Mouse (Mus musculus): ENCODE results near the gene Ccdc163. TPM values are rescaled to one million over a fixed set of nuclear protein-coding genes. Genes with fewer than 3 reads are reported as not detected.

Ccdc163 gene
- 1.6 and 2.3 TPM in 2 replicates for polyA plus RNA-seq (2012; ENCODE audit: low replicate concordance)

DNA sequence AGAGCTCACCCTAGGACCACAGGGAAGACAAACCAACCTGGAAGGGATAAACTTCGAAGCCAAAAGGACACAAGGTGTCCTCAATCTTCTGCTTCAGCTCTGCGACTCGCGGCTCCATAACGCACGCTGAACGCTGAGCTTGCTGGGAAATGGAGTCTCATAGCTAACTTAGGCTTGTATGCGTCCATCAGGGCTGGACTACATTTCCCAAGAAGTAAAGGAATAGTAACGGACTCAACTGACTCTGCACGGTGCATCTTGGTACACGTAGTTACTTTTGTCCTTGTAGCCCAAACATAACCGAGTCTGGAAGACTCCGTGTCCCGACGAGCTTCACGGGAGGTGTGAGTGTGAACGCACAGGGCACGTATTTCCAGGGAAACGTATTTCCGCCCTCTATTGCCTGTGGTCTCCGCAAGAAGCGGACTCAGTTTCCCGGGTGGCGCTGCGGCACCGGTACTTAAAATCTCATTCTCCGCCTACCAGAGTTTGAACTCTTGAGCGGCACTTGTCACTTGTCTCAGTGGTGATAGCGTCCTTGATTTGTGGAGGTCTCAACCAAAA is at the start of gene Ccdc163, which contains the start of gene Mmachc:
Gene Ccdc163, plus strand, starts transcription at position 309 of the 564 bp plus-strand sequence.
Gene Mmachc, minus strand, starts transcription at position 206 of the 564 bp plus-strand sequence.

DNA sequence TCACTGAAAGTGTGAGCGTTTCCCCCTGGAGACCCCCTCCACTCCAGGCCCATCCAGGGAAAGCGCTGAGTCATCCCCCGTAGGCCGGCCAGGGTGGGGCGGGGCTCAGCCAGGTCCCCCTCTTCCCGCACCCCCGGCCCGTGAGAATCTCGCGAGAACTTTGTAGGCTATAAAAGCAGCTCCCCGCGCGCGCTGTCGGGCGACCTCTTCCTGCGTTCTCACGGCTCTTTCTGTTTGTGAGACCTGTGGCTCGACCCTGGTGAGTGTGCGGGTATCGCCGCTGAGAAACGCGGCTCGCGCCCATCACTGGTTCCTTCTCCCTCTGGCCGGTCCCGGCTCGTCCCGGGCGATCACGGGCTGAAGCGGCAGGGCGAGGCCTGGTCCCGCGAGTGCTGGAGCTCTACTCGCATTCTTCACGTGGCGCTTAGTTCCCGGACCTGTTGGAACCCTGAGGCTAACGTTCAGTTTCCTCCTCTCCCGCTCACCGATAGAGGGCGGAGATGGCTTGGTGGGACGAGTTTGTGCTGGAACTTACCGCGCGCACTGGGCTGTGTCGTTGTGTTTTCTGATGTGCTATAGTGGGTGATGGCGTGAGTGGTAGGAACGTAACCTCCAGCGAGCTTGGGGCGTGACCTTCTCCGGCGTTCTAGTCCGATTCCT is 22.8 kb upstream of the Ccdc163 start, which contains the start of gene Prdx1:
Gene Prdx1, plus strand, starts transcription at position 143 of the 660 bp plus-strand sequence.

DNA sequence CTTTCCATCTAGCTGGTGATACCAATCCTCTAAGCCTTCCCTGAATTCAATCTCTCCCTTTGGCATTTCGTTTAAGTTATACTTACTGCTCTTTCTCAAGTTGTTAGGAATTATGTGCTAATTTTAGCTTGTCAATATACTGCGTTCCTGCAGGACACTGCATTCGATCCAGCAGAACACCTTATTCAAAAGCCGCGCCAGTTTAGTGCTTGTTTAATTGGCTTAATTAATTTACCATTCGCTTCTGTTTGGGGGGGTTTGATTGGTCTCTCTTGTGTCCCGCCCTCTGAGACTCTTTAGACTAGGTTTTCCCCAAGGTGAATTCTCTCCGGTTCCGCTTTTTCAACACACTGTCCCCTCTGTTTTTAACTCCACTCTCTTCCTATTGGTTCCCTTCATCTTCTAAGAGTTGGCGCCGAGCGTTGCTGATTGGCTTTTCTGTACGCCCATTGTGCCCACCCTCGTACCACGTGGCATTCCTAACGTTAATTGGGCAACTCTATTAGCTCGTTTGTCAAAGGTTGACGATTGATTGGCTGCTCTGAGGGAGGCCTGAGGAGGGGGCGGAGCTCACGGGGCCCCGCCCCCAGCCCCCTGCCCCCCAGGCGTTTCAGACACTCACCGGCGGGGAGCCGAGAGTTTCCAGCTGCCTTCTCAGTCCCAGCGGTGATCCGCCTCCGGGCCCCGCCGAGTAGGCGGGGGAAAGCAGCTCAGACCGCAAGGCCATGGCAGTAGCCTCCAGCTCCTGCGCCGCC is 12.2 kb downstream of the Ccdc163 start, which contains the start of gene Tesk2:
Gene Tesk2, plus strand, starts transcription at position 606 of the 755 bp plus-strand sequence.

Other genes starting within 250 kb of the Ccdc163 start
- gene Mast2, start 244.3 kb upstream of the Ccdc163 start, polyA plus RNA-seq (2012; ENCODE audit: low replicate concordance): 95.0 and 297 TPM in 2 replicates
- 0.66 and 2.1 TPM in 2 replicates for gene Ipp, start 201.0 kb upstream of the Ccdc163 start, polyA plus RNA-seq (2012; ENCODE audit: low replicate concordance)
- 0.84 and 8.9 TPM in 2 replicates for gene Tmem69, start 152.6 kb upstream of the Ccdc163 start, polyA plus RNA-seq (2012; ENCODE audit: low replicate concordance)
- 11.6 and 17.5 TPM in 2 replicates for gene Gpbp1l1, start 150.9 kb upstream of the Ccdc163 start, polyA plus RNA-seq (2012; ENCODE audit: low replicate concordance)
- 0.32 and 0.99 TPM in 2 replicates for gene Ccdc17, start 111.9 kb upstream of the Ccdc163 start, polyA plus RNA-seq (2012; ENCODE audit: low replicate concordance)
- 1.5 and 41.3 TPM in 2 replicates for gene Nasp, start 80.6 kb upstream of the Ccdc163 start, polyA plus RNA-seq (2012; ENCODE audit: low replicate concordance)
- gene Akr1a1, start 56.8 kb upstream of the Ccdc163 start, polyA plus RNA-seq (2012; ENCODE audit: low replicate concordance): 122 and 136 TPM in 2 replicates
- gene Prdx1, start 23.0 kb upstream of the Ccdc163 start, polyA plus RNA-seq (2012; ENCODE audit: low replicate concordance): 0.86 and 18.9 TPM in 2 replicates
- gene Mmachc, start 103 bp upstream of the Ccdc163 start, polyA plus RNA-seq (2012; ENCODE audit: low replicate concordance): 0.88 TPM in 1 of 2 replicates, not detected in the other
- 1.8 and 2.9 TPM in 2 replicates for gene Tesk2, start 12.4 kb downstream of the Ccdc163 start, polyA plus RNA-seq (2012; ENCODE audit: low replicate concordance)
- 2.2 and 10.9 TPM in 2 replicates for gene Toe1, start 99.1 kb downstream of the Ccdc163 start, polyA plus RNA-seq (2012; ENCODE audit: low replicate concordance)
- 4.1 and 4.8 TPM in 2 replicates for gene Mutyh, start 99.2 kb downstream of the Ccdc163 start, polyA plus RNA-seq (2012; ENCODE audit: low replicate concordance)
- gene Hpdl, start 113.2 kb downstream of the Ccdc163 start, polyA plus RNA-seq (2012; ENCODE audit: low replicate concordance): 1.8 and 2.8 TPM in 2 replicates
- 0.05 and 0.08 TPM in 2 replicates for gene Zswim5, start 168.9 kb downstream of the Ccdc163 start, polyA plus RNA-seq (2012; ENCODE audit: low replicate concordance)